Mouse (Mus musculus) cerebellum, adult 2 months (tissue): ENCODE measurements at regions not wholly inside any gene's neighbourhood (a gene's known extent, or its start where the extent isn't known, plus 50 kb on each side); places are given as distances from the start of the nearest gene placed in this dataset.
A peak's percentile ranks its signal among the peaks of the same experiment; 100 is the strongest.

Experiments
- CTCF ChIP-seq: fragments of 200-500 bp; IDR thresholded peaks from 2 replicates; pipeline ENCODE4 v1.5.1; 2011; ENCODE audit warnings: low read depth, mild to moderate bottlenecking, control low read depth, low read length, moderate library complexity, borderline replicate concordance; ENCODE audit not compliant: insufficient read depth
- POLR2A ChIP-seq: fragments of 200-500 bp; IDR thresholded peaks from 2 replicates; pipeline ENCODE4 v1.6.1; 2011; ENCODE audit warnings: low read length, control low read depth, borderline replicate concordance; ENCODE audit not compliant: insufficient read depth

- TF ChIP-seq CTCF (peak; percentile 39; the same call in 1 of the 2 replicates), POLR2A (no peak)
These were observed 828.6 kb upstream of the Nr2f1 start for GRCm38 (mm10) chr13:79027877-79028760.
